Mouse (Mus musculus) liver, postnatal 0 days (tissue): ENCODE measurements at regions not wholly inside any gene's neighbourhood (a gene's known extent, or its start where the extent isn't known, plus 50 kb on each side); places are given as distances from the start of the nearest gene placed in this dataset.

ENCODE experiments used
- CTCF ChIP-seq: sonication (generic); IDR thresholded peaks from 2 replicates; pipeline ENCODE4 v1.5.1; 2016; ENCODE audit warnings: antibody characterized with exemption, low read depth
- EP300 ChIP-seq: IDR thresholded peaks from 2 replicates; pipeline ENCODE4 v1.6.1; 2016; ENCODE audit warnings: antibody characterized with exemption, low read depth, mild to moderate bottlenecking

DNA sequence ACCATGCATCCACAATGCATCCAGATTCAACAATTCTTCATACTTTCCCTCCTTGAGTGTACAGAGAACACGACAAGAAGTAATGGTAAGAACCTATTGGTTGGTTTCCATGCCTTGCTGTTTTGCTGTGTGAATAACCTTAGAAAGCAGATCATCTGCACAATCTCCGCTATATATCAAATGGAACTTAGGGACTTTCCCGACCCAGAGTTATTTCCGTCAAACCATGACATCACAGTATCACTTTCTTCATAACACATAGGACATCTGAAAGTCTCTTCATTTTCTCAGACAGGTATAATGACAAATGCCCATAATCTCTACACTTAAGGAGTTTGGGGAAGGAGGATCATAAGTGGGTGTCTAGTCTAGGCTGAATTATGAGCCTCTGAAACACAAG is 132.3 kb upstream of the Adgrl4 start:
- TF ChIP-seq CTCF (no peak), EP300 (no peak)
